Mouse (Mus musculus): ENCODE measurements at regions not wholly inside any gene's neighbourhood (a gene's known extent, or its start where the extent isn't known, plus 50 kb on each side); places are given as distances from the start of the nearest gene placed in this dataset.
"Not testable (repeated sequence)": the region's sequence is repeated elsewhere in the genome, so short reads cannot be mapped to it uniquely, and the experiment has no call there.

DNA sequence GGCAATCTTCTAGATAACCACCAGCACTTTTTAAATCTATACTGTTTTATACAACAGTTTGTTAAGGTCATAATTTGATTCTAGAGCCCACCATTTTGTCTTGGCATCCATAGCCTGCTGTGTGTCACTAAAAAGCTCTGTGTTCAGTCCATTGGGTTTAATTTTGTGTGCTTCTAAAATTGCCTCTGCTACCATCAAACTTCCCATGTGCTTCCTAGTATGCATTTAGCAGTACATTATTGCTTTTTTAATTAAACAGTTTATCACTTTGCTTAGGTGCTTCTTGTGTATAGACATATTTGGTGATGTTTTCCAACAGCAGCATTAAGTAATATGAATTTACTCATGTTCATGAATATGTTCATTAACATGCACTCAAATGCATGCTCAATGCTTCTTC is 102.4 kb upstream of the Egfr start:
- Histone ChIP-seq H3K9me3 (ENCODE audit: low read depth, low read length) (no peaks in the 10 kb centered on the region), H3K4me2 (no peak overlapping the region), H3K4me3 (ENCODE audit: low read depth, low read length) (no peak overlapping the region), H3K27ac (ENCODE audit: low read depth) (no peak overlapping the region), H3K27me3 (ENCODE audit: insufficient read depth, low read length) (no peaks in the 10 kb centered on the region), H3K4me1 (ENCODE audit: insufficient read depth) (no peaks in the 10 kb centered on the region), H3K36me3 (ENCODE audit: insufficient read depth) (no peaks in the 10 kb centered on the region), H3K9ac (no peak overlapping the region)
- ATAC-seq (ENCODE audit: insufficient read depth): no peak
- no peak for DNase-seq
- no peak for TF ChIP-seq CTCF (IDR thresholded peaks at IDR 0.05; ENCODE audit: low read depth)

DNA sequence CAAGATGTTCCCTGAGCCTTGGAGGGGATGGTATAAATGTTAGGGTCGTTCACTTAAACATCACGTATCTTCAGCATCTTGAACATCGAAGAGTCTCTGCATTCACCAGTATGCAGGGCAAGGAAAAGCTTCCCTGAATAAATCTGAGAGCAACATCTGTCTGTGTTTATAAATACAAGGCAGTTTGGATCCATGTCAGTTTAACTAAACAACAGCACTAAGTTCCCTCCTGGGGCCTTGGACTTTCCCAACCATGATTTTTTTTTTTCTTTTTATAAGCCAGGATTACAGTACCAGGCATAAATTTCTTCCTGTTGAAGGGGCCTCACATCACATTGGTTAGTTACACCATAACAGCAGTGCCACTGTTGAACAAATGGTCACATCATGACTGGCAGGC is 88.2 kb upstream of the Egfr start:
- Histone ChIP-seq H3K36me3 (ENCODE audit: insufficient read depth) (no peaks in the 10 kb centered on the region), H3K27me3 (ENCODE audit: insufficient read depth, low read length) (no peaks in the 10 kb centered on the region), H3K9ac (no peak overlapping the region), H3K4me3 (ENCODE audit: low read depth, low read length) (no peak overlapping the region), H3K4me1 (ENCODE audit: insufficient read depth) (no peaks in the 10 kb centered on the region), H3K27ac (ENCODE audit: low read depth) (no peak overlapping the region), H3K4me2 (no peak overlapping the region), H3K9me3 (ENCODE audit: low read depth, low read length) (no peaks in the 10 kb centered on the region)
- no peak for TF ChIP-seq CTCF (IDR thresholded peaks at IDR 0.05; ENCODE audit: low read depth)
- ATAC-seq (ENCODE audit: insufficient read depth): no peak
- DNase-seq: peak; percentile 50
- WGBS: 71% methylated on average over 3 of the region's 3 CpGs

DNA sequence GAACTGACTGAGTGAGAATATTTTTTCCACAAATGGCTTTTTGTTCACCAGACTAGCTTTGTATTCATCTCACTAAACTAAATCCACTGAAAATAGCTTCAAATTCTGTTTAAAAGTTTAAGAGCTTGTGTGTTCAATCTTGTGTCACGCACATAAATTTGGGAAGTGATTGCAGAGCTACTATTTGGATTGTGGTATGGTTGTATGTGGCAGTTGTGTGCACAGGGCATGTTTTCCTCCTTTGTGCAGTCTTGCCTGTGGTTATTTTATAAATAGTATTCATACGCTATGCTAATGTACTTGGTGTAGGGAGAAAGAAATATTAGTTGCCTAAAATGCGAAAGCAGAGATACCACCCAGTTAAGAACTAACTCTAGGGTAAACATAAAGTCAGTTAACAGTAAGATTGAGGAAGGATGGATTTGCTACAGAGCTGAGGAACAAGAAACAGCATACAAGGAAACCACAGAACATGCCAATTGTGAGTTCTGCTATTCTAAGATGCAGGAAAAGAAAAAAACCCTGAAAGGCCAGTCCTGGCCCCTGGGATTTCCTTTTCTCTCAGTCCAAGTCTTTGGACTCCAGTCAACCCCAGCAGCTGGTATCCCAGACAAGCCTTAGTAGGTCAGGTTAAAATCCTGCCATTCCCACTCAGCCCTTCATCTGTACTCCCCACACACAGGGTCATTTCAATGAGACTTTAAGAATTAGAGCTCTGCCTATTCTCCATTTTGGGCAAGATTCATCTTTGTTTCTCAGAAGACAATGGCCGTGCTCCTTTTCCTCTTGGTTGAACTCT is 82.4 kb upstream of the Egfr start:
- Histone ChIP-seq H3K4me3 (ENCODE audit: low read depth, low read length) (no peak overlapping the region), H3K27ac (ENCODE audit: low read depth) (no peak overlapping the region), H3K9ac (no peak overlapping the region), H3K36me3 (ENCODE audit: insufficient read depth) (no peaks in the 10 kb centered on the region), H3K27me3 (ENCODE audit: insufficient read depth, low read length) (no peaks in the 10 kb centered on the region), H3K4me1 (ENCODE audit: insufficient read depth) (no peaks in the 10 kb centered on the region), H3K4me2 (no peak overlapping the region), H3K9me3 (ENCODE audit: low read depth, low read length) (no peaks in the 10 kb centered on the region)
- ATAC-seq (ENCODE audit: insufficient read depth) (no peak), DNase-seq (no peak)
- WGBS: 82% methylated on average over 4 of the region's 4 CpGs
- TF ChIP-seq CTCF (IDR thresholded peaks at IDR 0.05; ENCODE audit: low read depth): no peak

DNA sequence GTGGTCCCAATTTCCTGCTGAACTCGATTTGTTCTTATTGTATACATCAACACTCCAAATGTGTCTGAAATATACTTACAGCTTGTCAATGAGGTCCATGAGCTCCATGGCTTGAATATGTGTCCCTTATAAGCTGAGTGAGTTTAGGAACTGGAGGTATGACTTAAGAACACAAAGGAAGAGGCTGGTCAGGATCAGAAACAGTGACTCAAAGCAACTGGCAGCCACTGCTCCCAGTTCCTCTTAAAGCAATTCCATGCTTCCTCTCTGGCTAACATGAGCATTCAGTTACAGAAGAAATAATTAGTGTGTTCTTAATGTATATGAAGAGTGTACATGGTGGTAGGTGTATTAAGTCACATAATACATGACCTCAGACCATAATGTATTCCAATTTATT is 81.7 kb upstream of the Egfr start:
- DNase-seq: no peak
- Histone ChIP-seq H3K4me2 (no peak overlapping the region), H3K27ac (ENCODE audit: low read depth) (no peak overlapping the region), H3K4me3 (ENCODE audit: low read depth, low read length) (no peak overlapping the region), H3K9me3 (ENCODE audit: low read depth, low read length) (no peaks in the 10 kb centered on the region), H3K9ac (no peak overlapping the region), H3K27me3 (ENCODE audit: insufficient read depth, low read length) (no peaks in the 10 kb centered on the region), H3K36me3 (ENCODE audit: insufficient read depth) (no peaks in the 10 kb centered on the region), H3K4me1 (ENCODE audit: insufficient read depth) (no peaks in the 10 kb centered on the region)
- WGBS: 54% methylated on average over 1 of the region's 1 CpGs
- no peak for ATAC-seq (ENCODE audit: insufficient read depth)
- no peak for TF ChIP-seq CTCF (IDR thresholded peaks at IDR 0.05; ENCODE audit: low read depth)

DNA sequence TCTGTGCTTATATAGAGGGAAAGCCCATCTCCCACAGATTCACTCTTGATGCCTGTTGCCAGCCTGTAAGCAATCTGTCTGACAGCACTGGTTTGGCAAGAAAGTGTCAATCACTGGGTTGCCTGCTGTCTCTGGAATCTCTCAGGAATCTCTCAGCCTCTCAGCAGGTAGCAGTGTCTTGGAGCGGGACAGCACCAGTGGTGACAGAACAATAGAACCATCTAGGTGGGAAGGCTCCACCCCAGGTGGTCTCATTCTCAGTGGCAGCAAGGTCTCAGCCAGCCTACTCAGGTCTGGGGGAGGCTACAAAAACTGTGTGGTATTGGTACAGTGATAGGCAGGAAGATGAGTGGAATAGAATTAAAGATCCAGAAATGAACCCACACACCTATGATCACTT is 76.1 kb upstream of the Egfr start:
- not testable (repeated sequence) for H3K4me2 ChIP-seq; H3K27me3 ChIP-seq (ENCODE audit: insufficient read depth, low read length); H3K9me3 ChIP-seq (ENCODE audit: low read depth, low read length); H3K9ac ChIP-seq; H3K4me1 ChIP-seq (ENCODE audit: insufficient read depth); H3K36me3 ChIP-seq (ENCODE audit: insufficient read depth); H3K27ac ChIP-seq (ENCODE audit: low read depth); ATAC-seq (ENCODE audit: insufficient read depth); DNase-seq; H3K4me3 ChIP-seq (ENCODE audit: low read depth, low read length)
- 9% methylated on average over 1 of the region's 1 CpGs for WGBS

DNA sequence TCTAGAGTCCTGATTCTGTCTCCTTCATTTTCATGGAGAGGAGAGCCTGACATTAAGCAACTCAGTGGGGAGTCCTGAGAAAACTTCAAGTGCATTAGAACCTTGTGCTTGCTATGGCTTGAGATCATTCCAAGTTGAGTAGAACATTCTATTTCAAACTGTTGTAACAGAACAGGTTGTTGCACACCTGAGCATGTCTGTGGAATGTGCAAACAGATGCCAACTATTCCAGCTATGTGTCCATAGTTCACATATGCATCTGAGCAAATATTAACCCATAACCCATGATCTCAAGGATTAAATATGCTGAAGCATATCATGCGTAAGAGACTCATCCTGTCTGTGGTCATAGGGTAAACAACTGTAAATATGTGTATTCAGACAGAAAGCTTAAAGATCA is 68.5 kb upstream of the Egfr start:
- 80% methylated on average over 1 of the region's 1 CpGs for WGBS
- H3K9me3 ChIP-seq (ENCODE audit: low read depth, low read length): no peaks in the 10 kb centered on the region
- H3K4me3 ChIP-seq (ENCODE audit: low read depth, low read length): no peak overlapping the region
- H3K36me3 ChIP-seq (ENCODE audit: insufficient read depth): no peaks in the 10 kb centered on the region
- H3K9ac ChIP-seq: no peak overlapping the region
- H3K4me1 ChIP-seq (ENCODE audit: insufficient read depth): no peaks in the 10 kb centered on the region
- no peak for ATAC-seq (ENCODE audit: insufficient read depth)
- TF ChIP-seq CTCF (IDR thresholded peaks at IDR 0.05; ENCODE audit: low read depth): no peak
- no peaks in the 10 kb centered on the region for H3K27me3 ChIP-seq (ENCODE audit: insufficient read depth, low read length)
- DNase-seq: no peak
- no peak overlapping the region for H3K4me2 ChIP-seq
- no peak overlapping the region for H3K27ac ChIP-seq (ENCODE audit: low read depth)

DNA sequence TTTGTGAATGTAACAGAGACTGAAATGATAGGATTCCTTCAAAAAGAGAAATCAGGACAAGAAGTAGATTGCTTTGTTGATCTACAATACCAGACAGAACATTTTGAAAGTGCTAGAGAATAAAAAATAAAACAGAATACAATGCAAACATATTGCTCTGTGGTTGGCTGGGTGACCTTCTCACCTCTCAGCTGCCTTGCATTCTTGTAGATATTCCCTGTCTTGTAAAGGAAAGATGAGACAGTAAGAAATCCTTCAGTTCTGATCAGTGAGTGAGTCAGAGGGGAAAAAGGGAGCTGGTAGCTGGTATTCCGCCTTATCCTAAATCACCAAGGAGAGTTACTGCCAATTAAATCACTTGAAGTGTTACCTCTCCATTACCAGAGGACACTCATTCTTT is 56.4 kb upstream of the Egfr start:
- Histone ChIP-seq H3K27me3 (ENCODE audit: insufficient read depth, low read length) (no peaks in the 10 kb centered on the region), H3K4me2 (no peak overlapping the region), H3K27ac (ENCODE audit: low read depth) (no peak overlapping the region), H3K9ac (no peak overlapping the region), H3K4me1 (ENCODE audit: insufficient read depth) (no peaks in the 10 kb centered on the region), H3K9me3 (ENCODE audit: low read depth, low read length) (no peaks in the 10 kb centered on the region), H3K36me3 (ENCODE audit: insufficient read depth) (no peaks in the 10 kb centered on the region), H3K4me3 (ENCODE audit: low read depth, low read length) (no peak overlapping the region)
- TF ChIP-seq CTCF (IDR thresholded peaks at IDR 0.05; ENCODE audit: low read depth): no peak
- ATAC-seq (ENCODE audit: insufficient read depth): no peak
- 76% methylated on average over 1 of the region's 1 CpGs for WGBS
- DNase-seq: no peak

DNA sequence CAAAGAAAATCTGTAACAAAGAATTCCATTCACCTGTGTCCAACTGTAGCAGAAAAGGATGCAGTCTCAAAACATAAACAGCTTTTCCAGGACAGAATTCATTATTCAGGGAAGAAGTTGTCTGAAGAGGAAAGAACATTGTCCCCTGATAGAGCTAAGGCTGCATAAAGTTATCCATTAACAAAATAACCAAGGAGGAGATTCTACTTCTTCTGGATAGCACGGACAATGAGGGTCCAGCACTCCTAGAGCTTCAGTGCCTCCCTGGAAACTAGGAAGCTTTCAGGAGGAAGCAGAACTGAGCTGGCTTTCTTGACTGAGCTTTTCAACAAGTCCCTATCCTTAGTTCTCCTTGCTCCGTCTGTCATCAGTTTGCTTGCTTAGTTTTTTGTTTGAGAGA is 55.2 kb upstream of the Egfr start:
- H3K9ac ChIP-seq: no peak overlapping the region
- H3K27me3 ChIP-seq (ENCODE audit: insufficient read depth, low read length): no peaks in the 10 kb centered on the region
- DNase-seq: no peak
- H3K36me3 ChIP-seq (ENCODE audit: insufficient read depth): no peaks in the 10 kb centered on the region
- no peaks in the 10 kb centered on the region for H3K9me3 ChIP-seq (ENCODE audit: low read depth, low read length)
- TF ChIP-seq CTCF (IDR thresholded peaks at IDR 0.05; ENCODE audit: low read depth): no peak
- H3K27ac ChIP-seq (ENCODE audit: low read depth): no peak overlapping the region
- no peak for ATAC-seq (ENCODE audit: insufficient read depth)
- WGBS: 66% methylated on average over 2 of the region's 2 CpGs
- no peaks in the 10 kb centered on the region for H3K4me1 ChIP-seq (ENCODE audit: insufficient read depth)
- no peak overlapping the region for H3K4me3 ChIP-seq (ENCODE audit: low read depth, low read length)
- no peak overlapping the region for H3K4me2 ChIP-seq

Data from lung, embryonic 14.5 days (tissue).